Mouse (Mus musculus): Measurements from ENCODE around the gene Ap1b1.

DNA sequence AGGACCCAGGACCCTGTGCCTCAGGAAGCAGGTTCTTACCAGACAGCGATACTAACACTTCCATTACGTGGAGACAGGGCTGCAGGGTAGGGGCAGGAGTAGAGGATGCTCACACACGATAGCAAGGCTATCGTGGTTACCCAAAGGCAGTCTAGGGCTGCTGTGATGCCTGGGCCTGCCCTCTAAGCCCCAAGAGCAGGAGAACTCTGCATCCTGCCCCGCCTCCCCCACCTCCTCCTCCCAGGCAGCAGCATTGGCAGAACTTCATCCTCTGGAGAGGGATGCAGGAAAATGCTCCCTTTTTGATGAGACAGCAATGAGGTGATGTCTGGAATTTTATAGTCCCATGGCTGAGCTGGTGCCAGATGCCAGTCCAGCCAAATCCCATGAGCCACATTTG, 19.7 kb upstream of the Ap1b1 start:
- TF ChIP-seq MYC (IDR thresholded peaks at IDR 0.05; ENCODE audit: low read depth, low read length) (no peak), POLR2A (IDR thresholded peaks at IDR 0.05; ENCODE audit: low read depth, low read length) (no peak), CTCF (conservative IDR thresholded peaks at IDR 0.05 in 1 of 2, IDR thresholded peaks at IDR 0.05 in 1 of 2; ENCODE audit: low read depth in 2 of 2, low read length in 2 of 2) (no peak), SIN3A (IDR thresholded peaks at IDR 0.05; ENCODE audit: low read length) (no peak), NRF1 (IDR thresholded peaks at IDR 0.05; ENCODE audit: low read depth, low read length) (no peak)

All from CH12.LX (cell line).